Mouse (Mus musculus): ENCODE results near the gene Ddx47. TPM values are rescaled to one million over a fixed set of nuclear protein-coding genes. Genes with fewer than 3 reads are reported as not detected.

Ddx47 gene
- polyA plus RNA-seq, 1 experiment from 2014 or later = 117 TPM

GRCm38 (mm10) chr6:135023379-135023778 is 12.0 kb downstream of the Ddx47 start:
- no peak for ATAC-seq (ENCODE audit: low FRiP score, low TSS enrichment)
- H3K4me3 ChIP-seq (ENCODE audit: low read length) = no peak overlapping the region
- no peaks in the 10 kb centered on the region for H3K9me3 ChIP-seq (ENCODE audit: control insufficient read depth, low read length)
- no peak overlapping the region for H3K27ac ChIP-seq (ENCODE audit: low read depth, low read length)
- no peak overlapping the region for H3K9ac ChIP-seq (ENCODE audit: low read depth, low read length)
- H3K36me3 ChIP-seq (ENCODE audit: control insufficient read depth, insufficient read depth, low read length) = peaks cover 63% of the 10 kb centered on the region
- no peaks in the 10 kb centered on the region for H3K4me1 ChIP-seq (ENCODE audit: control insufficient read depth, insufficient read depth, low read length)
- no peak overlapping the region for H3K4me2 ChIP-seq (replicated peaks; ENCODE audit: low read depth, low read length)
- 92% methylated on average over 14 of the region's 14 CpGs for WGBS
- H3K27me3 ChIP-seq (ENCODE audit: control insufficient read depth, insufficient read depth, low read length) = no peaks in the 10 kb centered on the region

- H3K36me3 ChIP-seq (ENCODE audit: control insufficient read depth, insufficient read depth, low read length) = peaks cover 48% of the 10 kb centered on the region
- ATAC-seq (ENCODE audit: low FRiP score, low TSS enrichment) = no peak
- no peaks in the 10 kb centered on the region for H3K9me3 ChIP-seq (ENCODE audit: control insufficient read depth, low read length)
- 72% methylated on average over 1 of the region's 1 CpGs for WGBS
- H3K27ac ChIP-seq (ENCODE audit: low read depth, low read length) = peak overlapping the region; percentile 13; the same call in 1 of the 2 replicates
- H3K9ac ChIP-seq (ENCODE audit: low read depth, low read length) = no peak overlapping the region
- no peak overlapping the region for H3K4me3 ChIP-seq (ENCODE audit: low read length)
- H3K27me3 ChIP-seq (ENCODE audit: control insufficient read depth, insufficient read depth, low read length) = no peaks in the 10 kb centered on the region
- H3K4me1 ChIP-seq (ENCODE audit: control insufficient read depth, insufficient read depth, low read length) = peaks cover 4% of the 10 kb centered on the region; the same call in 1 of the 2 replicates
- H3K4me2 ChIP-seq (replicated peaks; ENCODE audit: low read depth, low read length) = no peak overlapping the region
These were observed 13.5 kb downstream of the Ddx47 start for GRCm38 (mm10) chr6:135024781-135025420.

GRCm38 (mm10) chr6:135026232-135026631 is 14.8 kb downstream of the Ddx47 start:
- no peak for ATAC-seq (ENCODE audit: low FRiP score, low TSS enrichment)
- H3K36me3 ChIP-seq (ENCODE audit: control insufficient read depth, insufficient read depth, low read length) = peaks cover 35% of the 10 kb centered on the region
- 9% methylated on average over 3 of the region's 3 CpGs for WGBS
- H3K4me1 ChIP-seq (ENCODE audit: control insufficient read depth, insufficient read depth, low read length) = peaks cover 4% of the 10 kb centered on the region; the same call in 1 of the 2 replicates
- H3K27ac ChIP-seq (ENCODE audit: low read depth, low read length) = no peak overlapping the region
- no peak overlapping the region for H3K4me3 ChIP-seq (ENCODE audit: low read length)
- H3K27me3 ChIP-seq (ENCODE audit: control insufficient read depth, insufficient read depth, low read length) = no peaks in the 10 kb centered on the region
- H3K9me3 ChIP-seq (ENCODE audit: control insufficient read depth, low read length) = no peaks in the 10 kb centered on the region
- H3K9ac ChIP-seq (ENCODE audit: low read depth, low read length) = no peak overlapping the region
- H3K4me2 ChIP-seq (replicated peaks; ENCODE audit: low read depth, low read length) = no peak overlapping the region

- Histone ChIP-seq H3K4me2 (replicated peaks; ENCODE audit: low read depth, low read length) (no peak overlapping the region), H3K27ac (ENCODE audit: low read depth, low read length) (no peak overlapping the region), H3K4me1 (ENCODE audit: control insufficient read depth, insufficient read depth, low read length) (peaks cover 4% of the 10 kb centered on the region; the same call in 1 of the 2 replicates), H3K9ac (ENCODE audit: low read depth, low read length) (no peak overlapping the region), H3K4me3 (ENCODE audit: low read length) (no peak overlapping the region), H3K36me3 (ENCODE audit: control insufficient read depth, insufficient read depth, low read length) (peaks cover 30% of the 10 kb centered on the region), H3K9me3 (ENCODE audit: control insufficient read depth, low read length) (no peaks in the 10 kb centered on the region), H3K27me3 (ENCODE audit: control insufficient read depth, insufficient read depth, low read length) (no peaks in the 10 kb centered on the region)
- ATAC-seq (ENCODE audit: low FRiP score, low TSS enrichment) = no peak
- 84% methylated on average over 2 of the region's 2 CpGs for WGBS
These were observed 15.3 kb downstream of the Ddx47 start for GRCm38 (mm10) chr6:135026755-135027154.

GRCm38 (mm10) chr6:135029246-135029645 is 17.8 kb downstream of the Ddx47 start:
- no peak overlapping the region for H3K9ac ChIP-seq (ENCODE audit: low read depth, low read length)
- H3K36me3 ChIP-seq (ENCODE audit: control insufficient read depth, insufficient read depth, low read length) = peaks cover 6% of the 10 kb centered on the region; the same call in 1 of the 2 replicates
- peaks cover 4% of the 10 kb centered on the region; the same call in 1 of the 2 replicates for H3K4me1 ChIP-seq (ENCODE audit: control insufficient read depth, insufficient read depth, low read length)
- no peaks in the 10 kb centered on the region for H3K27me3 ChIP-seq (ENCODE audit: control insufficient read depth, insufficient read depth, low read length)
- ATAC-seq (ENCODE audit: low FRiP score, low TSS enrichment) = peak; percentile 90
- WGBS = 26% methylated on average over 4 of the region's 4 CpGs
- peak overlapping the region; percentile 30; the same call in 1 of the 2 replicates for H3K27ac ChIP-seq (ENCODE audit: low read depth, low read length)
- H3K9me3 ChIP-seq (ENCODE audit: control insufficient read depth, low read length) = no peaks in the 10 kb centered on the region
- H3K4me2 ChIP-seq (replicated peaks; ENCODE audit: low read depth, low read length) = no peak overlapping the region
- H3K4me3 ChIP-seq (ENCODE audit: low read length) = no peak overlapping the region

- no peak overlapping the region for H3K4me2 ChIP-seq (replicated peaks; ENCODE audit: low read depth, low read length)
- H3K27ac ChIP-seq (ENCODE audit: low read depth, low read length) = no peak overlapping the region
- WGBS = 79% methylated on average over 3 of the region's 3 CpGs
- peaks cover 5% of the 10 kb centered on the region; the same call in 1 of the 2 replicates for H3K27me3 ChIP-seq (ENCODE audit: control insufficient read depth, insufficient read depth, low read length)
- H3K36me3 ChIP-seq (ENCODE audit: control insufficient read depth, insufficient read depth, low read length) = no peaks in the 10 kb centered on the region
- H3K4me1 ChIP-seq (ENCODE audit: control insufficient read depth, insufficient read depth, low read length) = peaks cover 5% of the 10 kb centered on the region
- H3K4me3 ChIP-seq (ENCODE audit: low read length) = no peak overlapping the region
- no peaks in the 10 kb centered on the region for H3K9me3 ChIP-seq (ENCODE audit: control insufficient read depth, low read length)
- no peak overlapping the region for H3K9ac ChIP-seq (ENCODE audit: low read depth, low read length)
- no peak for ATAC-seq (ENCODE audit: low FRiP score, low TSS enrichment)
These were observed 27.3 kb downstream of the Ddx47 start for GRCm38 (mm10) chr6:135038674-135039073.

- Histone ChIP-seq H3K4me2 (replicated peaks; ENCODE audit: low read depth, low read length) (peak overlapping the region; percentile 41), H3K27me3 (ENCODE audit: control insufficient read depth, insufficient read depth, low read length) (peaks cover 5% of the 10 kb centered on the region; the same call in 1 of the 2 replicates), H3K27ac (ENCODE audit: low read depth, low read length) (no peak overlapping the region), H3K9me3 (ENCODE audit: control insufficient read depth, low read length) (no peaks in the 10 kb centered on the region), H3K4me3 (ENCODE audit: low read length) (peak overlapping the region; percentile 18; the same call in 1 of the 2 replicates), H3K4me1 (ENCODE audit: control insufficient read depth, insufficient read depth, low read length) (peaks cover 5% of the 10 kb centered on the region), H3K9ac (ENCODE audit: low read depth, low read length) (no peak overlapping the region; the same call in 1 of the 2 replicates), H3K36me3 (ENCODE audit: control insufficient read depth, insufficient read depth, low read length) (no peaks in the 10 kb centered on the region)
- WGBS = 1% methylated on average over 21 of the region's 21 CpGs
- peak; percentile 54; the same call in 1 of the 2 replicates for ATAC-seq (ENCODE audit: low FRiP score, low TSS enrichment)
These were observed 29.0 kb downstream of the Ddx47 start for GRCm38 (mm10) chr6:135040275-135040871.

- Histone ChIP-seq H3K9ac (ENCODE audit: low read depth, low read length) (no peak overlapping the region), H3K27ac (ENCODE audit: low read depth, low read length) (no peak overlapping the region), H3K27me3 (ENCODE audit: control insufficient read depth, insufficient read depth, low read length) (peaks cover 5% of the 10 kb centered on the region; the same call in 1 of the 2 replicates), H3K4me2 (replicated peaks; ENCODE audit: low read depth, low read length) (no peak overlapping the region), H3K9me3 (ENCODE audit: control insufficient read depth, low read length) (no peaks in the 10 kb centered on the region), H3K4me3 (ENCODE audit: low read length) (no peak overlapping the region), H3K4me1 (ENCODE audit: control insufficient read depth, insufficient read depth, low read length) (peaks cover 5% of the 10 kb centered on the region), H3K36me3 (ENCODE audit: control insufficient read depth, insufficient read depth, low read length) (no peaks in the 10 kb centered on the region)
- ATAC-seq (ENCODE audit: low FRiP score, low TSS enrichment) = no peak
- 78% methylated on average over 3 of the region's 3 CpGs for WGBS
These were observed 30.5 kb downstream of the Ddx47 start for GRCm38 (mm10) chr6:135041930-135042329.

- Histone ChIP-seq H3K9ac (ENCODE audit: low read depth, low read length) (no peak overlapping the region), H3K4me2 (replicated peaks; ENCODE audit: low read depth, low read length) (no peak overlapping the region), H3K27me3 (ENCODE audit: control insufficient read depth, insufficient read depth, low read length) (no peaks in the 10 kb centered on the region), H3K27ac (ENCODE audit: low read depth, low read length) (no peak overlapping the region), H3K4me3 (ENCODE audit: low read length) (no peak overlapping the region), H3K9me3 (ENCODE audit: control insufficient read depth, low read length) (no peaks in the 10 kb centered on the region), H3K36me3 (ENCODE audit: control insufficient read depth, insufficient read depth, low read length) (no peaks in the 10 kb centered on the region), H3K4me1 (ENCODE audit: control insufficient read depth, insufficient read depth, low read length) (peaks cover 3% of the 10 kb centered on the region; the same call in 1 of the 2 replicates)
- WGBS = 74% methylated on average over 9 of the region's 9 CpGs
- no peak for ATAC-seq (ENCODE audit: low FRiP score, low TSS enrichment)
These were observed 35.9 kb downstream of the Ddx47 start for GRCm38 (mm10) chr6:135047276-135047675.

All from kidney, embryonic 14.5 days (tissue).